Mouse (Mus musculus): ENCODE data around the gene Kcnd1.

DNA sequence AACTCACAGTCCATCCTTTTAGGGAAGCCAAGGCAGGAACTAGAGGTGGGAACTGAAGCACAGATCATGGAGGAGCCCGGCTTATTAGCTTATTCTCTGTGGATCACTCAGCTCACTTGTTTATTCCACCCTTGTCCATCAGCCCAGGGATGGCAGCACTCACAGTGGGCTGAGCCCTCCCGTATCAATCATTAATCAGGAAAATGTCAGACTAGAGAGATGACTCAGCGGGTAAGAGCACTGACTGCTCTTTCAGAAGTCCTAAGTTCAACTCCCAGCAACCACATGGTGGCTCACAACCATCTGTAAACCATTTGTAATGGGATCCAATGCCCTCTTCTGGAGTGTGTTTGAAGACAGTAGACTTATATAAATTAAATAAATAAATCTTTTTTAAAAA, 24.8 kb upstream of the Kcnd1 start:
- no peak for TF ChIP-seq POLR2A (IDR thresholded peaks at IDR 0.05; ENCODE audit: control insufficient read depth, low read depth, low read length)
- no peak for TF ChIP-seq CTCF (IDR thresholded peaks at IDR 0.05; ENCODE audit: control insufficient read depth, insufficient read depth, insufficient replicate concordance, low read depth, low read length)
